Mouse (Mus musculus): ENCODE data around the gene Cybc1.

DNA sequence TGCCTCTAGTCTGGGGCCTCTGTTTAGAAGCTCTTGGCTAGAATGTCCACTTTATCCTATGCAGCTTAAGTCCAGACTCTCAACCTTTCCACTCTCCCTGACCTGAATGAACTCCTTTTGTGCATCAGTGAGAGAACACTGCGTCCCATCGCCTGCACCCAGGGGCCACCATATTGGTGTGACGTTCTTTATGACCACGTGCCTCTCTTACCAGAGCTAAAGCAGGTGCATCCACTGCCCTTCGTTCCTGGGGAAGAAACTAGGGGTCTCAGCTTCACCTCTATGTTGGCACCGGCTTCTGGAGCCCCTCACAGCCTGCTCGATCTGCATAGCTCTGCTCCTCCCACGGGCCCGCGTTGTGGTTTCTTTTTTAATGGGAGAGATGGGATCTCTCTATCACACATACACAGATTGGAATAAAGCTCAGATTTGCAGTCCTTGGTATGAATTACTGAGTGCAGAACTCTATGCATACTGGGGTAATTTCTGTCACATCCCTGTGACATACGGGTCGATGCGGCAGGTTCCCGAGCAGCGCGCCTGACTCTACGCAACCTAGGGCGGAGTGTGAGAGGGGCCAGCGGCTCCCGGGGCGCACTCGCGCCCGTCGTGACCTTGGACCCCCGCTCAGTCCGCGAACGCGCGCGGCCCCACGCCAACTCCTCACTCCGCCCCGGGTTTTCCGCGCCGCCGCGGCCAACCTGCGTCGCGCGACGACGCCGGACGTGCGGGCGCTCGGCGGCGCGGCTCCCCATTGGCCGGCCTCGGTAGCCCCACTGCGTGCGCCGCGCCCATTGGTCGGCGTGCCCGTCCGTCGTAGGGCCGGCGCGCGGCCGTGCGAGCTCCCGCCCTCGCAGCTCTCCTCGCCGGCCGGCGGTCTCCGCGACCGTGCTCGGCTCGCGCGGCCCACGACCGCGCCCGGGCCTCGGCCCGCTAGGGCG lies 30.3 kb upstream of the Cybc1 start, which contains the start of gene Foxk2:
- TF ChIP-seq TCF12 (IDR thresholded peaks at IDR 0.05; ENCODE audit: insufficient read depth, poor library complexity, severe bottlenecking) (no peak), POLR2A (IDR thresholded peaks at IDR 0.05; ENCODE audit: insufficient read length, low read depth) (peak; percentile 83), POLR2AphosphoS2 (IDR thresholded peaks at IDR 0.05; ENCODE audit: insufficient read length, low read depth) (peak; percentile 77), MAX (IDR thresholded peaks at IDR 0.05; ENCODE audit: low read depth) (no peak), CEBPB (IDR thresholded peaks at IDR 0.05; ENCODE audit: insufficient read depth, poor library complexity, severe bottlenecking) (no peak), MYOD1 (IDR thresholded peaks at IDR 0.05; ENCODE audit: control insufficient read depth in 1 of 3, insufficient read length in 2 of 3, low read depth in 2 of 3) (peak in 1 of 3 experiments; percentile 24), E2F4 (IDR thresholded peaks at IDR 0.05; ENCODE audit: insufficient read depth) (no peak)
